Mouse (Mus musculus) myocyte (in vitro differentiated cells): ENCODE measurements around the gene 1700008O03Rik.

Source experiments
- CEBPB ChIP-seq: IDR thresholded peaks from 2 replicates; pipeline ENCODE4 v1.6.1; 2011; ENCODE audit warnings: mild to moderate bottlenecking, moderate library complexity; ENCODE audit not compliant: poor library complexity, insufficient read depth, severe bottlenecking
- MYOG ChIP-seq, 3 experiments: IDR thresholded peaks; one replicate each; pipeline ENCODE4 v1.6.1; 2011; ENCODE audit warnings: control low read depth in 2 of 3, low read depth in 2 of 3, mild to moderate bottlenecking in 2 of 3; ENCODE audit not compliant: insufficient read length in 2 of 3, control insufficient read depth in 1 of 3, insufficient read depth in 1 of 3
- POLR2A ChIP-seq: IDR thresholded peaks from one replicate; pipeline ENCODE4 v1.6.1; 2011; ENCODE audit warnings: low read depth, mild to moderate bottlenecking, control low read depth, moderate library complexity; ENCODE audit not compliant: insufficient read length
- POLR2AphosphoS2 ChIP-seq: IDR thresholded peaks from one replicate; pipeline ENCODE4 v1.6.1; 2011; ENCODE audit warnings: low read depth, control low read depth; ENCODE audit not compliant: insufficient read length
- REST ChIP-seq: IDR thresholded peaks from one replicate; pipeline ENCODE4 v1.6.1; 2011; ENCODE audit warnings: mild to moderate bottlenecking, control low read depth, moderate library complexity; ENCODE audit not compliant: insufficient read depth, insufficient read length

- TF ChIP-seq POLR2A (no peak), CEBPB (no peak), REST (no peak), MYOG (IDR thresholded peaks at IDR 0.05; ENCODE audit: control insufficient read depth in 1 of 3, insufficient read depth in 1 of 3, insufficient read length in 2 of 3, low read depth in 2 of 3) (no peak), POLR2AphosphoS2 (no peak)
Observed at GRCm38 (mm10) chr7:44398570-44398969, 12.9 kb upstream of the 1700008O03Rik start.
